Mouse (Mus musculus): ENCODE results near the gene Dnah5.

DNA sequence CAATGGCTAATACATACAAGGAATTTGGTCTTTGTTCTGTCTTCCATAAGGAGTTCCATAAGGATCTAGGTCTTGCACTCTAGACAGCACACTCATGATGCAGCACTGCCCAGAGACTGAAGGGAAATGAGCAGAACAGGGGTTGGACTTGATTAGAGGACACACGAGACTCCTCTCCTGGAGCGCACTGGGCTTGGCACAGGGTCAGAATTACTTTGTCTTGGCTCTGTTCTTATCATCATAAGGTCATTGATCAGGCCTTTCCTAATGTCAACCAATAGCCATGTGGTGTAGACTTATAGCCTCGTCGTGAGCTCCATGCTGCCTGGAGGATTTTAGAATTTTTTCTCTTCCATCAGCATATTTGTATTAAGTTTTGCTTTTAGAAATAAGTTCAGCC is 107.0 kb downstream of the Dnah5 start:
- TF ChIP-seq CTCF (IDR thresholded peaks at IDR 0.05; ENCODE audit: low read depth, low read length), result no peak
- TF ChIP-seq POLR2A (IDR thresholded peaks at IDR 0.05; ENCODE audit: borderline replicate concordance, low read depth, low read length), result no peak

Measured in bone marrow macrophage, adult 2 months (primary cell).